Mouse (Mus musculus): ENCODE measurements around the gene Trim29. TPM values are rescaled to one million over a fixed set of nuclear protein-coding genes. Genes with fewer than 3 reads are reported as not detected.

Gene Trim29
- polyA plus RNA-seq, 1 experiment from 2014 or later, result not detected

DNA sequence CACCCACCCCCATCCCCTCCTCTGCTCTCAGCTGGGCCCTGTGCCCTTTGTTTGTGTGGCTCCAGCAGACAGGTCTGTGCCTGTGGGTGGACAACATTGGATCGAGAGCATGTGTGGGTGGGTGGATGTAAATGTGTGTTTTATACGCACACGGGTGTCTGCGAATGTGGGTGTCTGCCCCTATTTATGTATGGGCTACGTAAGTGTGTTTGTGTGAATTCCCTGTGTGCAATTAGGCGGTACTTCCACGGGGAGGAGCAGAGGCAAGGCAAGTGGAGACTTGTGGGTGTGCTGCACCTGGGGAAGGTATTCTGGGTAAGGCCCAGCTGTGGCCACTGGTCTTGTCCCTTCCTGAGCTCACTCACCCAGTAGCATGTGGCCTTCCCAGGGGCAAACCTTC, 1.5 kb downstream of the Trim29 start:
- no peak for ATAC-seq
- ChIA-PET CTCF (no interaction called here), POLR2A (no interaction called here)
- in situ Hi-C loops (cut with MboI; ENCODE audit: low pct_unique_long_range_greater_than_20kb), result no loop called here
- peaks cover 20% of the 10 kb centered on the region for H3K27me3 ChIP-seq
- TF ChIP-seq CTCF (IDR thresholded peaks at IDR 0.05), result no peak
- DNase-seq (ENCODE audit: low read depth, low spot score), result no peak

DNA sequence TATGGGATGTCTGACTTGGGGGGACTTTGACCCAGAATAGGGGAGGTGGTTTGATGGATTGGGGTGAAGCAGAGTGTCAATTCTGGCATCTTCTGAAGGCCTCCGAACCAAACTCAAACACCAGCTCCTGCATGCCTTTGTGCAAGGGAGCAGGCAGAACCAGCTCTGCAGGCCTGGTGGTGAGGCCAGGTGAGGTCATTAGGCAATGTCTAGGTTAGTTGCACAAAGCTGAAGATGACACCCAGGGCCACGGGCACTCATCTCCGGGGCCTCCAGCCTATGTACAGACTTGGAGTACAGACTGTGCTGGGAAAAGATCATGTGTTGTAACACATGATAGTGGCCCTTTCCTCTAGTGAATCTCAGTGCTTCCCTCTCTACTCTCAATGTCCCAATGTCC, 3.2 kb downstream of the Trim29 start:
- ChIA-PET CTCF (no interaction called here), POLR2A (no interaction called here)
- ATAC-seq (no peak), DNase-seq (ENCODE audit: low read depth, low spot score) (no peak)
- peaks cover 28% of the 10 kb centered on the region for H3K27me3 ChIP-seq
- in situ Hi-C loops (cut with MboI; ENCODE audit: low pct_unique_long_range_greater_than_20kb), result no loop called here
- no peak for TF ChIP-seq CTCF (IDR thresholded peaks at IDR 0.05)

DNA sequence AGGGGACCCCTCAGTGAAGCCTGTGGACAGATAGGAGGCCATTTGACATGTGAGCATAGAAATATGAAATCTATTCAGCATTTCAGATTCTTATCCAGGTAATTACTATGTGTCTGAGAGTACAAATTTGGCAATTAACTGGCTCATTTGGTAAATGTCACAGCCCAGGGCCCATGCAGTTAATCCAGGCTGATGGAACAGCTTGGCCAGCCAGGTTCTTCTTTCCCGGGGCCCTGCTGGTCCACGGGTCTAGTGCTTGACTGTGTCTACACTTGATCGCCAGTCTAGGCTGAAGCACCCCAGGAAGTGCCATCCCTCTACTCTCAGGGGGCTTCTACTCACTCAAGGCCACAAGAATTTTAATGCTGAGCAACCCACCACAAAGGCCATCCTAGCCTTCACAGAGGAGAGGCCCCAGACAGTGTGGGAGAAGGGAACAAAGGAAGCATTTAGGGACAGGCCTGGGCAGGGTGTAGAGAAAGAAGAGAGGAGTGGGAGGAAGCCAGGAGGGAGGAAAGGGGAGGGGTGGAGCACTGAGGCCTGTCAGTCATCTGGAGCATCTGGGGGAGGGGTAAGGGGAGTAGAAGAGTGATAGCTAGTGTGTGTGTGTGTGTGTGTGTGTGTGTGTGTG, 4.8 kb downstream of the Trim29 start:
- peaks cover 36% of the 10 kb centered on the region for H3K27me3 ChIP-seq
- CTCF ChIA-PET, result no interaction called here
- DNase-seq (ENCODE audit: low read depth, low spot score), result no peak
- ATAC-seq, result no peak
- in situ Hi-C loops (cut with MboI; ENCODE audit: low pct_unique_long_range_greater_than_20kb), result no loop called here
- no peak for TF ChIP-seq CTCF (IDR thresholded peaks at IDR 0.05)
- POLR2A ChIA-PET, result no interaction called here

DNA sequence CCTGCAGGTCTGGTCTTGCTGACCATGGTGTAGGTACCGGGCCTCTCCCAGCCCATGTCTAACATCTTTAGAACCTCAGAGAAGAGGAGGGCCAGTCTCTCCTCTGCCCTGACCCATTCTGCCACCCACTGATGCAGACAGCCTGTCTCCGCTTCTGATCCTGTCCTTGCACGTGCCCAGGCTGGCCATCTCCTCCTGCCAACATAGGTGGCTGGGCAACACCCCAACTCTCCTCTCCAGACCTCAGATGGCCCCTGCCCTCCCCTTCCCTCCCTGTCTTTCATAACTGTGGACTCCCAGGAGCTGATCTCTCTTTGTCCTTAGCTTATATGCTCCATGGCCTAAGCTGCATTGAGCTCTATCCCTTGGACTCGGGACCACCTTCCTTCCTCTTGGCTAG, 5.8 kb downstream of the Trim29 start:
- POLR2A ChIA-PET, result no interaction called here
- no peak for DNase-seq (ENCODE audit: low read depth, low spot score)
- H3K27me3 ChIP-seq, result peaks cover 36% of the 10 kb centered on the region
- ATAC-seq, result no peak
- in situ Hi-C loops (cut with MboI; ENCODE audit: low pct_unique_long_range_greater_than_20kb), result no loop called here
- CTCF ChIA-PET, result no interaction called here
- TF ChIP-seq CTCF (IDR thresholded peaks at IDR 0.05), result no peak

DNA sequence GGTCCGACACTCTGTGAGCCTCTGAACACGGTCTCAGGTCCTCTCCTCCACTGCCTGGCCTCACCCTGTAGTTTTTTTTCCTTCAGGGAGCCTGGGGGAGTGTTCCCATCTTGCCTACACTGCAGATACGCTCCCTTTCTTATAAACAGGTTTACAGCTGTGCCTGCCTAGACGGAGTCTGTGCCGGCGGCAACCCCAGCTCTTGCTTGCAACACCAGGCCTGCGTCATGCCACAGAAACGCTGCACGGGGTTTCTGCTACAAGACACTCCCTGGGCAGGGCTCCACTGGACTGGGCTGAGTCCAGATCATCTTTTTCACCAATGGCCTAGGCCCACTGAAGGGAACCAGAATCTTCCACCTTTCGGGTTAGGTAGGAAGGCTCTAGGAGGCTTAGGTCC, 8.0 kb downstream of the Trim29 start:
- ChIA-PET CTCF (no interaction called here), POLR2A (no interaction called here)
- H3K27me3 ChIP-seq, result peaks cover 34% of the 10 kb centered on the region
- DNase-seq (ENCODE audit: low read depth, low spot score), result no peak
- TF ChIP-seq CTCF (IDR thresholded peaks at IDR 0.05), result no peak
- no peak for ATAC-seq
- in situ Hi-C loops (cut with MboI; ENCODE audit: low pct_unique_long_range_greater_than_20kb), result no loop called here

DNA sequence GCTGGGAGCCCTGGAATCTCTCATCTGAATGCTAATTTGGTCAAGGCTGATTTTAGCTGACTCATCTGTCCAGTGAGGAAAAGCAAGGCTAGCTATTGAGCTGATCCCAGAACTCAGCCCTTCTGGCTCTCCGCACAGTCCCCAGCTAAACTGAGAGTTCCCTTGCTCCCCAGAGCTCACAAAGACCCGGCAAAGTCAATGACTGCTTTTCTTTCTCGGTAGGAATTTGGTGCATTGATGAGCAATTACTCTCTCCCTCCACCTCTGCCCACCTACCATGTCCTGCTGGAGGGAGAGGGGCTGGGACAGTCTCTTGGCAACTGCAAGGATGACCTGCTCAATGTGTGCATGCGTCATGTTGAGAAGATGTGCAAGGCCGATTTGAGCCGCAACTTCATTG, 11.3 kb downstream of the Trim29 start:
- ATAC-seq, result no peak
- TF ChIP-seq CTCF (IDR thresholded peaks at IDR 0.05), result no peak
- peaks cover 26% of the 10 kb centered on the region for H3K27me3 ChIP-seq
- POLR2A ChIA-PET, result no interaction called here
- CTCF ChIA-PET, result no interaction called here
- in situ Hi-C loops (cut with MboI; ENCODE audit: low pct_unique_long_range_greater_than_20kb), result no loop called here
- no peak for DNase-seq (ENCODE audit: low read depth, low spot score)

DNA sequence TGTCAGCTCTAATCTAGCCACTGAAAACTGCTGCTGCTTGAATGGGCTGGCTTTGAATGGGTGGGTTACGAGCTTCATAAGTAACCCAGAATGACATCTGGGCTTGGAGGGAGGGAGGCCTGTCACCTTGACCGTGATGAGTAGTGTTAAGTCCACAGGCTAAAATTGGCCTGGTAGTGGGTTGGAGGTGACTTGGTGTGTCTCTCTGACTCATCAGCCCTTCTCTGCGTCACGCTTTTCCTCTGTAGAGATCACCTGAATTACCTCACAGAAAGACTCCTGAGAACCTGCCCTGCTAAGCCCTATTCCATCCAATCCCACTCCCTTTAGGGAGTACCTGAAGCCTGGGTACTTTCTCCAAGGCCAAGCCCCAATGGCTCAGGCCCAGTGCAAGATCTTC, 12.0 kb downstream of the Trim29 start:
- no peak for TF ChIP-seq CTCF (IDR thresholded peaks at IDR 0.05)
- POLR2A ChIA-PET, result no interaction called here
- ATAC-seq, result no peak
- no peak for DNase-seq (ENCODE audit: low read depth, low spot score)
- peaks cover 26% of the 10 kb centered on the region for H3K27me3 ChIP-seq
- in situ Hi-C loops (cut with MboI; ENCODE audit: low pct_unique_long_range_greater_than_20kb), result no loop called here
- CTCF ChIA-PET, result no interaction called here

DNA sequence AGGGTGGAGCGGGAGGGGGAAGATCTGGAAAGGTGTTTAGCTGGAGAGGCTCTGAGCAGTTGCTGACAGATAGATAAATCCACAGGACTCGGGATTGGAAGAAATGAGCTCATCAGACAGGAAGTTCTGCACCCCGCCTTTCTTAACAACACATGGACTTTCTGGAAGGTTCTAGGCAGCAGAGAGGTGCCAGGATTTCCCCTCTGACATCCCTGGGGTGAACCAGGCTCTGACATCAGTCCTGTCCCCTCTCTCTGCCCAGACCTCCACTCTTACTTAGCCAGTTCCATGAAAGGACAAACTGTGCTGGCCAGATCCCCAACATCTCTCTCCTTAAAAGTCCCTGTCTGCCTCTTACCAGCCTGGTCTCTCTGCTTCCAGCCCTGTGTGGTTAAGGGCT, 14.8 kb downstream of the Trim29 start:
- ChIA-PET POLR2A (no interaction called here), CTCF (no interaction called here)
- TF ChIP-seq CTCF (IDR thresholded peaks at IDR 0.05), result no peak
- no peak for ATAC-seq
- DNase-seq (ENCODE audit: low read depth, low spot score), result no peak
- in situ Hi-C loops (cut with MboI; ENCODE audit: low pct_unique_long_range_greater_than_20kb), result loop anchor here (25.0 kb wide), 1 partner anchor 637 kb away; no protein-coding TSS in a partner anchor
- peaks cover 13% of the 10 kb centered on the region for H3K27me3 ChIP-seq

DNA sequence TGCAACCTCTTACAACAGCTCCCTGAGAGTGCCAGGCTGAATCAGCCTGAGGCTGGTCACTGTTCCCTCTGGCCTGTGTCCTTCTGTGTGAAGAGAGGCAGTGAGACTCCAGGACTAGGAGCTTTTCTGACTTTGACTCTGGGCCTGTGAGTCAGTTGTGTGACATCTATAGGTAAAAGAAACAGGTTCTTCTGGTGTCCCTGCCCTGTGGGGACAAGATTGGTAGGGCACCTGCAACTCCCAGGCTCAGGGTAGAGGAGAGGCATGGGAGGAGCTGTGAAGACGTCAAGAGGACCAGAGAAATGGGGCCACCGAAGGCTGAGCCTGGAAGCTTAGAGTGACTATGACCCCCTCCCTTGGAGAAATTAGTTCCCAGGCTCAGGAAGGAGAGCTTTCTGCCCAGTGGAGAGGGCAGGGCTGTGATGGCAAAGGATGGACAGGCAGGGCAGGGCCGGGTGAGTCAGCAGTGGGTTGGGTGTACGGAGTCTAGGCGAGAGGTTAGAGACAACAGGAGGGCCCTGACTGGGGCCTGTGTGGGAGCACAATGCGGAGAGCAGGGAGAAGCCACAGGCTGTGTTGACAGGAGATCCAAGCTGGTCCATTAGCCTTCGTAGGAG, 15.5 kb downstream of the Trim29 start:
- in situ Hi-C loops (cut with MboI; ENCODE audit: low pct_unique_long_range_greater_than_20kb), result loop anchor here (25.0 kb wide), 1 partner anchor 636 kb away; no protein-coding TSS in a partner anchor
- POLR2A ChIA-PET, result no interaction called here
- peaks cover 14% of the 10 kb centered on the region for H3K27me3 ChIP-seq
- ATAC-seq, result no peak
- TF ChIP-seq CTCF (IDR thresholded peaks at IDR 0.05), result no peak
- DNase-seq (ENCODE audit: low read depth, low spot score), result no peak
- CTCF ChIA-PET, result no interaction called here

DNA sequence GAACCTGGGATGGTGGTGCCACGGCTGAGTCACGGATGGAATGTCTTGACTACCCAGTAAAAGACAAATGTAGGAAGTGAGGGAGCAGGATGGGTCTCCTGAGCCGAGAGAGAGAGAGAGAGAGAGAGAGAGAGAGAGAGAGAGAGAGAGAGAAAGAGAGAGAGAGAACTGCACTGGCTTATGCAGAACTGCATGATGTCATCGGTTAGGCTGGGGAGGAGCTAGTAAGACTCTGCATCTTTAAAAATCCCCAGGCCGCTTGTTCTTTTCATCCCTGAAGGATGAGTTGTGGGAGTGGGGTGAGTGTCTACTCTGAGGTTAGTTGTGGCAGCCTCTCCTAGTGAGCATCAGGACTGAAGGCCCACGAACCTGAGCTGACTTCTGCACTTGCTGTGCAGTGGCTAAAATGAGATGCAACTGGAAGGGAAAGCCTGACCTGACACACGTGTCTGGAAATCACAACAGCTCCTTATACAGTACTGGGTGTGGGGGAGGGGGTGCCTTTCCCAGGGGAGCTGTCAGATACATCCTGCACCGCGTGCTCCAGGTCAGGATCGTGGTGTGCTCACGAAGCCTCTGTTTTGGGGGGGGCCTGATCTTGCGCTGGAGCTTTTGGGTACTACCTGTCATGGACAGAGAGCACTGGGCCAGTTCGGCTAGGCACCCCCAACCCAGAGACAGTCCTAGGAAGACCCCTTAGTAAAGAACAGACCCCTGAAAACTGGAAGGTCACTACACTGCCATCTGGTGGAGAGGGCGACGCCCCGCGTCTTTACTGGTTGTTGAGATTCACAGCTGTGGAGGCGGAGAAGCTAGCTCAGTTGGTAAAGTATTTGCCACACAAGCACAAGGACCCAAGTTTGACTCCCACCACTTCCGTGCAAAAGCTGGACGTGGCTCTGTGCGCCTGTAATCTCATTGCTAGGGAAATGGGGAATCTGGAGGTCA, 16.8 kb downstream of the Trim29 start:
- ATAC-seq (no peak), DNase-seq (ENCODE audit: low read depth, low spot score) (no peak)
- CTCF ChIA-PET, result interaction anchor here (0.8 kb wide), 1 partner anchor 186 kb away, joined by 4 read pairs; no protein-coding TSS in a partner anchor
- TF ChIP-seq CTCF (IDR thresholded peaks at IDR 0.05), result no peak
- H3K27me3 ChIP-seq, result peaks cover 14% of the 10 kb centered on the region
- in situ Hi-C loops (cut with MboI; ENCODE audit: low pct_unique_long_range_greater_than_20kb), result loop anchor here (25.0 kb wide), 1 partner anchor 635 kb away; no protein-coding TSS in a partner anchor
- POLR2A ChIA-PET, result interaction anchor here (0.6 kb wide), 1 partner anchor 483 kb away, joined by 3 read pairs; no protein-coding TSS in a partner anchor

DNA sequence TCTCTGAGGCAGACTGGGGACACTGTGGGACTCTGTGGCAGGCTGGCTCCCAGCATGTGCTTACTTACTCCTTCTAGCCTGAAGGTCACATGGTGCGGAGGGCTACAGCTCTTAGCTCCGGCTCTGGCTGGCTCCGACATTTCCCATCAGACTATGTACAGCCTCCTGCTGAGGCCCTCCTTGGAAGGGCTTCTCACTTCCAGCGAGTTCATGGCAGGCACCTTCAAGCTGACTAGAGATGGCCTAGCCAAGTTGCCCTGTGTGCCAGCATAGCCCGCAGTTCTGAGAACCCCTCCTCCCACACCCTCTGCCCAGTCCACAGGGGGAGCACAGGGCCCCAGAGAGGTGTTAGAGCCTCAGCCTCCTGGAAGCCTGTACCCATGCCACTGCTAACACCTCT, 19.8 kb downstream of the Trim29 start:
- no peak for TF ChIP-seq CTCF (IDR thresholded peaks at IDR 0.05)
- ChIA-PET POLR2A (no interaction called here), CTCF (no interaction called here)
- DNase-seq (ENCODE audit: low read depth, low spot score) (no peak), ATAC-seq (no peak)
- in situ Hi-C loops (cut with MboI; ENCODE audit: low pct_unique_long_range_greater_than_20kb), result loop anchor here (25.0 kb wide), 1 partner anchor 632 kb away; no protein-coding TSS in a partner anchor
- H3K27me3 ChIP-seq, result peaks cover 18% of the 10 kb centered on the region
